Mouse (Mus musculus) E14TG2a.4 (cell line): ENCODE results near the gene Fbxw4.

ENCODE experiments used
- CTCF ChIP-seq: conservative IDR thresholded peaks from 2 replicates; pipeline ENCODE4 v1.5.1; 2014; ENCODE audit warnings: low read length
- POU5F1 ChIP-seq: IDR thresholded peaks from 2 replicates; pipeline ENCODE4 v1.6.1; 2014; ENCODE audit warnings: low read length, borderline replicate concordance

DNA sequence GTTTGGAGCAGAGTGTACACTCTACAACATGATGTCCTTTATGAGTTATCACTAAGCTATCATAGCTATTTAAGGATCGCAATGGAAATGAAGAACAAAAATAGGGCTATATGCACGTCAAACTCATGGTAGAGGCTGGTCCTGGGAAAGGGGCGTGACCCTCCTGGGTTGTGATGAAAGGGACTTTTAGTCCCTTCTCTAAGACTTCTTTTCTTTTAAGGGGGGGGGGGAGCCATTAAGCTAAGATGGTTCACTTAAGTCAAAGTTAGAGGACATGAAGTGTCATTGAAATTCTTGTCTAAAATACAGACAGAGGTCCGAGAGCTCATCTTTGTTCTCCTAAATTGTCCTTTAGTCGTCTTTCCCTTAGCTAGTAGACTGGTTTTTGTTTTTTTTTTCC is 15.1 kb upstream of the Fbxw4 start:
- TF ChIP-seq CTCF (no peak), POU5F1 (no peak)
